Mouse (Mus musculus) gonadal fat pad, adult 2 months (tissue): Measurements from ENCODE around the gene Sspo. TPM values are rescaled to one million over a fixed set of nuclear protein-coding genes. Genes with fewer than 3 reads are reported as not detected.
"Not testable (repeated sequence)": the region's sequence is repeated elsewhere in the genome, so short reads cannot be mapped to it uniquely, and the experiment has no call there.

ENCODE experiments used
- DNase-seq: peaks from one replicate; pipeline ENCODE4 v3.0.0-alpha.2; 2012; ENCODE audit warnings: low read depth
- polyA plus RNA-seq: library from polyadenylated mRNA; depleted of rRNA; stranded (reverse); fragments of >200 nt; gene quantifications from 2 replicates; pipeline ENCODE4 v1.2.3, GENCODE M21; 2012

Sspo gene
- polyA plus RNA-seq, 1 experiment: 1.5 TPM

- DNase-seq: no peak
Observed at GRCm38 (mm10) chr6:48487747-48488725, 40.0 kb downstream of the Sspo start.

GRCm38 (mm10) chr6:48489741-48490140 is 41.7 kb downstream of the Sspo start:
- DNase-seq: no peak

- no peak for DNase-seq
Observed at GRCm38 (mm10) chr6:48491361-48491760, 43.3 kb downstream of the Sspo start.

- DNase-seq: no peak
Observed at GRCm38 (mm10) chr6:48493136-48493730, 45.2 kb downstream of the Sspo start.

- no peak for DNase-seq
Observed at GRCm38 (mm10) chr6:48497521-48497920, 49.5 kb downstream of the Sspo start.

- DNase-seq: no peak
Observed at GRCm38 (mm10) chr6:48503847-48504240, 55.8 kb downstream of the Sspo start.

GRCm38 (mm10) chr6:48504241-48504854 is 56.3 kb downstream of the Sspo start:
- DNase-seq: peak; percentile 40

DNA sequence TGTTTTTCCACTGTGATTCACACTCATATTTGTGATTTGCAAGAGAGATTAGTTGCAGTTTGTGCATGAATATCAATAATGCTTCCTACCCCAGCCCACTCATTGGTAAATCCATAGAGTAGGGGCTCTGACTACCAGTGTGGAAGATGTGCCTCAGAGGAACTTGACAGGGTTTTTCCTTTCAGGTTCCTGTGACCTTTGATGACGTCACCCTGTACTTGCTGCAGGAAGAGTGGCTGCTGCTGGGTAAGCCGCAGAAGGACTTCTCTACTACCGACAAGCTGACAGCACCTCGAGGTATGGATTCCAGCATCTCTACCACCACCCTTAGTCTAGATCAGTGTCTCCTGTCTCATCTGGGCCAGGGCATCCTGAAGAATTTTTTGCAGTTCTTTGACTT is 60.1 kb downstream of the Sspo start:
- DNase-seq: no peak

GRCm38 (mm10) chr6:48510426-48510825 is 62.4 kb downstream of the Sspo start:
- no peak for DNase-seq

GRCm38 (mm10) chr6:48511861-48512260 is 63.8 kb downstream of the Sspo start:
- DNase-seq: no peak

GRCm38 (mm10) chr6:48524882-48525281 is 76.9 kb downstream of the Sspo start:
- DNase-seq: not testable (repeated sequence)

DNA sequence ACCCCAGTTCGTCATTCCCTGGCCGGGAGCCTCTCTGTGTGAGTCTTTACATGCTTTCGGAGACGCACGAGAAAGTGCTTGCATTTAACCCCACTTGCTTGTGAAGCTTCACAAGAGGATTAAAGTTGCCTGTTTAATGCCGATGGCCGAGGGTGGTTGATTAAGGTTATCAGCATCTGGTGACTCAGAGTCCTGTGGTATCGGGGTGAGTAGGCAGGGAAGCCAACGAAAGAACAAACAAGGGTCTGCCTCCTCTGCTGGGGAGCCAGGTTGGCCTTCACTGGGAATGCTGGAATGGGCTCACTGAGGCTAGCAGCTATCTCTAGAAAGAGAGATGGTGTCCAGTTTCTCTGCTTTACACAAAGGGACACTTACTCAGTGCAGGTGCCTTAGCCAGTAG is 79.9 kb downstream of the Sspo start:
- DNase-seq: no peak

DNA sequence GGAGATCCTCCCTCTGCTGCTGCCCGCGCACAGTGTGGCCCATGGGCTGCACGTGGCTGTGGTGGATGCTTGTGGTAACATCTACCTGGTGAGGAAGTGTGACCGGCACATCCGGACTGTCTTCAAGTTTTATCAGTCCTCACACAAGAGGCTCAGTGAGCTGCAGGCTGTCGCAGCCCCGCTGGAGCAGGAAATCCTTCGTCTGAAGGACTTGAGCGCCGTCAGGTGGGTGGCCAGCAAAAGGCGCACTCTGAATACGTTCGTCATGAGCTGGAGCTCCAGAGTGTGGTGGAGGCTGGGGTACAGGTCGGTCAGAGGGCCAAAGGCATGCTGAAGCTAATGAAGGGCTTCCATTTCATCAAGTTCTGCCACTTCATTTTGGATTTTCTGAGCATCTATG is 81.2 kb downstream of the Sspo start:
- no peak for DNase-seq

DNA sequence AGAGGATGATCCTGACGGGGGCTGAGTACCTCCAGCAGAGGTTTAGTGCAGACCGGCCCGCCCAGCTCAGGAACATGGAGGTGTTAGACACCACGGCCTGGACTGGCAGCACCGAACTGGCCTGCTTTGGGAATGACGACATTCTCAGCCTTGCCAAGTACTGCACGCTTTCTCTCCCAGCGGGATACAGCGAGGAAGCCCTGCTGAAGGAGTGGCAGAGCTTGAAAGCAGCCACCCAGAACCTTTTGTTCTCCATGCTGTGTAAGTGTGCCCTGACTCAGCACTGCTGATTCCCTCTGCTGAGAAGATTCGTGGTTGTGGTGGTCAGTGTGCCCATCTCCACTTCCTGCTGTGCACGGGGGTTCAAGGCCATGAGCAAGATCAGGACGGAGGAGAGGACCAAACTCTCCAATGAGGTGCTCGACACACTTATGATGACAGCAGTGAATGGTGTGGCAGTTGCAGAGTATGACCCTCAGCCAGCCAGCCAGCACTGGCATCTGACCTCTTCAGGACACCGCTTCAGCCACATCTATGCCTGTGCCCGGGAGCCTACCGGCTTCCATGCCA is 81.9 kb downstream of the Sspo start:
- no peak for DNase-seq

- DNase-seq: no peak
Observed at GRCm38 (mm10) chr6:48530862-48531261, 82.8 kb downstream of the Sspo start.

GRCm38 (mm10) chr6:48533475-48533874 is 85.4 kb downstream of the Sspo start:
- DNase-seq: no peak

- DNase-seq: no peak
Observed at GRCm38 (mm10) chr6:48534913-48535312, 86.9 kb downstream of the Sspo start.

GRCm38 (mm10) chr6:48536091-48536490 is 88.1 kb downstream of the Sspo start:
- no peak for DNase-seq

GRCm38 (mm10) chr6:48537105-48537954 is 89.3 kb downstream of the Sspo start, which contains the start of gene Atp6v0e2:
TSS of gene Atp6v0e2 (plus strand) at chr6:48537615.
- no peak for DNase-seq

DNA sequence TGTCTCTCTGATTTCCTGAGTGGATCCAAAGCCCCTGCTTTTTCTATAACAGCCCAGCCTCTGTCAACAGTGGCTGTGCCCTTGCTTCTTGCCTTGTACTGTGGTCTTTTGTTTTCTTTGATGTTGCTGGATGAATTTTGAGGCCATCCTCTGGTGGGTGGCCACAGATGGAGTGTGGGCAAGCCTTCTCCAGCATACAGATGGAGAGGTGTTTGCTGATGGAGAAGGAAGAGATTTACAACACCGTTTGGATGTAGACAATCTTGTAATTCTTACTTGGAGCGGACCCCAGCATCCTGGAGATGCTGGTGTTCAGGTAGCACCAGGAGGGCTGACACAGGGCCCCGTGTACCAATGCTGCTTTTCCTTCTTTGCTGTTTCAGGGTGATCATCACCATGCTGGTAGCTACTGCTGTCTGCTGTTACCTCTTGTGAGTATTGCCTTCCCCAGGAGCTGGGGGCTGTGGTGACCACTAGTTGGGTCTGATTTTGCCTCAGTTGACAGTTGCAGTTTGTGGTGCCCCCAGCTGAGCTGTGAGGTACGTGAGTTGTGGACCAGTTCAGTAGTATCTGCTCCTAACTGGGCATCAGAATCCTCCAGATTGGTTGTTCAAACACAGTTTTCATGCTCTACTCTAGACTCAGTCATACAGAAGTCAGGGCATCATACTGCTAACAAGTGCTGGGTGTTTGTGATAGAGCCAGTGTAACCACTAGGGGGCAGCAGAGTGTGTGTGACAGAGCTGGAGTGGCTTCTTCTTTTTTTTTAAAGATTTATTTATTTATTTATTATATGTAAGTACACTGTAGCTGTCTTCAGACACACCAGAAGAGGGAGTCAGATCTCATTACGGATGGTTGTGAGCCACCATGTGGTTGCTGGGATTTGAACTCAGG is 91.1 kb downstream of the Sspo start:
- DNase-seq: no peak
